Mouse (Mus musculus) lung, postnatal 25 days (tissue): Measurements from ENCODE around the gene Ntan1.
"Not testable (repeated sequence)": the region's sequence is repeated elsewhere in the genome, so short reads cannot be mapped to it uniquely, and the experiment has no call there.

Source experiments
- DNase-seq: peaks from one replicate; pipeline ENCODE4 v3.0.0; 2022; ENCODE audit warnings: low spot score

The Ntan1 gene

DNA sequence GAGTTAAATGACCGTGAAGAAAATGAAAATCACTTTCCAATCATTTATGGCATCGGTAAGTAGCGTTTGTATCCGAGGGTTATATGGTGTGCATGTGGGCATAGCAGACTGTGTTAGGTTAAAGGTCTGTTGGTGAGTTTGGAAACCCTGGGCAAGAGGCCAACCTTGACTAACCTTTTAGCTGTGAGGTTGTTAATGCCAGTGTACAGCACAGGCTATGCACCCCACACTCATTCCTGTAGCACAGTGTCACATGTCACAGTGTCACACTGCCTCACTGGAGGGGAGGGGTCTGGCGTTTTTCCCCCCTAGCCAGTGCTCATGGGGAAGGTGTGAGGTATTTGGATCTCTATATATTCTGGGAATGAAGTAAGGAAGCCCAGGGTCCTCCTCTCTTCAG lies 13.0 kb downstream of the Ntan1 start:
- no peak for DNase-seq

- DNase-seq = no peak
These were observed 15.7 kb downstream of the Ntan1 start for GRCm38 (mm10) chr16:13834382-13834781.

DNA sequence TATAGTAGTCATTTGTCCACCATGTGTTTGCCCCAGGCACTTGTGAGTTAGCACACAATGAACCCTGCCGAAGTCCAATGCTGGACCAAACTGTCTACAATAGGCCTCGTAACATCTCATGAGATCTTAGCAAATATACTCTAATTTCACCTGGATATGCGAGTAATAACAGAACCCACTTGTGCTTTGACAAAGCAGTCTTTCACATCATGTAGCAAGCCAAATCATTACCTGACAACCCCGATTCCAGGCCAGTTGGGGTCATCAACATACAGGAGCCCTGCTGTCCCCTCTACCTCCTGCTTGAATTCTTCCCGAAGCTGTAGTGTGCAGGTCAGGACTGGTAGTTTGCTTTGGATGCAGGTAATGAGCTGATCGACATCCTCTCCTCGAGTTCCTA lies 21.4 kb downstream of the Ntan1 start:
- no peak for DNase-seq

DNA sequence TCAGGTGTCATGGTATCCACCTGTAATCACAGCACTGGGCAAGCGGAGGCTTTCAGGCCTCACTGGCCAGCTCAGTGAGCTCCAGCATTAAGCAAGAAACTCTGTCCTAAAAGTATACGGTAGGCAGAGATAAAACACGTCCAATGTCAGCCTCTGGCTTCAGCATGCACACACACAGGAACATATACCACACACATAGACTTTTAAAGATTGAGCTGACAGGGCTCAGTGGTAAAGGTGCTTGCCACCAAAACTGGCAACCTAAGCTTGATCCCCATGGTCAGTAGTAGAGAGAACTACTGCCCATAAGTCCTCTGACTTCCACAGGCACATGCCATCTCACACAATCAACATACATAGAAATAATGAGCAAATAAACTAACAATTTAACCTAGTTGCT lies 22.3 kb downstream of the Ntan1 start:
- no peak for DNase-seq

- no peak for DNase-seq
These were observed 26.4 kb downstream of the Ntan1 start for GRCm38 (mm10) chr16:13845031-13845430.

DNA sequence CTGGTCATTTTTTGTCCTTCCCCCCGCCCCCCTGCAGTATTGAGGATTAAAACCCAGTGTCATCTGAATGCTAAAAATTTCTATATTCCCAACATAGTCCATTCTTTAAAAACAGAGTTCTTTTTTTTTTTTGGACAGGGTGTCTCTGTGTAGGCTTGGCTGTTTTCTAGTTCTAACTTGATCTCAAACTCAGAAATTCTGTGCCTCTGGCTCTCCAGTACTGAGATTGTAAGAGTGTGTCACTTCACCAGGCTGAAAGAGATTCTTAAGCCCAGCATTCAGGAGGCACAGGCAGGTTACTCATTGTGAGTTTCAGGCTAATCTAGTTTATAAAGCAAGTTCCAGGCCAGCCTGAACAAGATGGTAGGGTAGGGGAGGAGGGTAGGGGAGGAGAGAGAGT lies 28.0 kb downstream of the Ntan1 start:
- no peak for DNase-seq

DNA sequence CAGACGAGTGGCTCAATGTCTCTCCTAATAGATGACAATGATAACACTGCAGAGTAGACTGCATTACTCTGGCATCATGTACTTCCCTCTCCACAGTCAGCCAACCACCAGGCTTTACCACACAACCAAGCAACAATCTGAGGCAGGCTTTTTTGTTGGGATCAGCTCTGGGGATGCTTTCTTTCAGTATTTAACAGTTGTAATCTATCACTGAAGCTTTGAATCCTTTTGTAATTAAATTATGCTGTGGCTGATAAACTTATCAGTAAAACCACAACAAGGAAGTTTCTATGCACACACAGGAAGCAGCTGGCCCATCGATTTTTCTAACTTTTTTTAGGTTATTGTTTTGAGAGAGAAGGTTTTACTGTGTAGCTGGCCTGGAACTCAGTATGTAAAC lies 29.7 kb downstream of the Ntan1 start:
- no peak for DNase-seq

- DNase-seq = no peak
These were observed 32.8 kb downstream of the Ntan1 start for GRCm38 (mm10) chr16:13851446-13851845.

GRCm38 (mm10) chr16:13853886-13854285 lies 35.2 kb downstream of the Ntan1 start:
- DNase-seq = no peak

GRCm38 (mm10) chr16:13866076-13866475 lies 47.4 kb downstream of the Ntan1 start:
- no peak for DNase-seq

- no peak for DNase-seq
These were observed 48.0 kb downstream of the Ntan1 start for GRCm38 (mm10) chr16:13866616-13867015.

- not testable (repeated sequence) for DNase-seq
These were observed 48.8 kb downstream of the Ntan1 start for GRCm38 (mm10) chr16:13867406-13867805.

DNA sequence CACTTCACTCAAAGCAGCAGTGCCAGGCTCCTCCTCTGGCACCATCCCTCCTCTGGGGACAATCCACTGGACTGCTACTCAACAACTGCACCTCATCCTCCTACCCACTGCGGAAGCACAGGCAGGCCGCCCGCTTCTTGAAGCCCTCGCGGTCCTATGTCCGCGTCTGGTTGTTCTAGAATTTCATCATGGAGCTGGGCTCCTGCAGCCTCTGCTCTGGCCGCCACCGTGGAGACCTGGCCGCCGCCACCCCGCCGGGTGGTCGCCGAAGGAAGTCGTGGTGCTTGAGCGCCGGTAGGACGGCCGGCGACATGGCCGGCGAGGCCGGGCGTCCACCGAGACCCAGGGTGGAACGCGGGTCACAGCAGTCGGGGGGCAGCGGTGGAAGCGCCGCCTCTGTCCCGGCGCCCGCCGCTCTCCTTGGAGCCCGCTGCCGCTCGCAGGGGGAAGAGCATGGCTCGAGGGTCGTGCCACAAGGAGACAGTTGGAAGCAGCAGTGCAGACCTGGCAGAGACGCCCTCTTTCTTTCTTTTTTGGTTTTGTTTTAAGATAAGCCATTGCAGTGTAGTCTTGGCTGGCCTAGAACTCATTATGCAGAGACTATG lies 49.4 kb downstream of the Ntan1 start:
- DNase-seq = no peak

DNA sequence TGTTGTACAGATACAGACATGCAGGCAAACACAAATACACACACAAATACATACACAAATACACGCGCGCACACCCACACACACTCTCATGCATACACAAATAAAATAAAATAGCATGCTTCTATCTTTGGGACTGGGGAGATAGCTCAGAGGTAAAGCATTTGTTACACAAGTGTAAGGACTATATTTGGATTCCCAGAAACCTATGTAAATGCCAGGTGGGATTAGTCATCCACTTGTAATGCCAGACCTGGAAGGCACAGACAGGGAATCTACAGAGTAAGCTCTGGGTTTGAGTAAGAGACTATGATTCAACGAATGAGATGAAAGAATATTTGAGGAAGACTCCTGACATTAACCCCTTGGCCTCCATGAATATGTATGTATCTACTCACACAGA lies 56.8 kb downstream of the Ntan1 start:
- DNase-seq = peak; percentile 23

DNA sequence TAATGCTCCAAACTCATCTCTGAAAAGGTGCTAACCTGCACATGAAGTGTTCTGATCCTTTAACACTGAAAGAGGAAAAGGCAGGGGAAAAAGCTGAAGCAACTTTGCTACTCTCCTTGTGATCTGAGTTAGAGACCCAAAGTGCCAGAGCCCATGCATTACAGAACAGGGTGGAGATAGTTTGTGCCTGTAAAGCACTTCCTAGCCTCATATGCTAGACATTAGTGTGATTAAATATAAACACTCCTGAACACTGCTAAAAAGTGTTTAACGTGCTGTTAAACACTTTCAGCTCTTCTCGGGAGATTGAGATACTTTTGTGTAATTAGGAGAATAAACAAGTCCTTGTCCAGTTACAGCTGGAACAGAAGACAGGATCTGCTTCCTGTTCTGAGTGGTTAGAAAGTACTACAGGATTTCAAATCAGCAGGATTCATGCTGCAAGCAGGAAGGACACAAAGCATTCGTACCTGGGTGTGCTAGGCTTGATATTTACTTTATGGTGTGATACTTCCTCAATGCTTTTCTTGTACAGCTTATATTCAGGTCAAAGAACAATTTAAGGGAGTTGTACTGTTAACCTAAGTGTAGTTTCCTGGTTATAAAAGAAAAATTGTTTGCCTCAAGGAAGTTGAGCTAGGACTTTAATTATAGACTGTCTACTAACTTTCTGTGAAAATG lies 64.6 kb downstream of the Ntan1 start:
- no peak for DNase-seq
